Mouse (Mus musculus) brown adipose tissue, adult 24 weeks (tissue): Measurements from ENCODE around the gene Vmn1r100. TPM values are rescaled to one million over a fixed set of nuclear protein-coding genes. Genes with fewer than 3 reads are reported as not detected.
"Not testable (repeated sequence)": the region's sequence is repeated elsewhere in the genome, so short reads cannot be mapped to it uniquely, and the experiment has no call there.

Experiments used
- H3K27ac ChIP-seq: fragments of 200-500 bp; replicated peaks from 2 replicates; pipeline ENCODE4 v1.5.1; 2012; ENCODE audit warnings: low read depth, mild to moderate bottlenecking, low read length
- H3K4me1 ChIP-seq: fragments of 200-500 bp; 2 replicates; pipeline ENCODE4 v1.6.1; 2012; ENCODE audit warnings: low read length, mixed read lengths; ENCODE audit not compliant: control insufficient read depth, insufficient read depth, insufficient read length
- H3K4me3 ChIP-seq: fragments of 200-500 bp; 2 replicates; pipeline ENCODE4 v1.5.1; 2012; ENCODE audit warnings: low read depth, mild to moderate bottlenecking, low read length, moderate library complexity; ENCODE audit not compliant: insufficient read depth
- polyA plus RNA-seq: library from polyadenylated mRNA; stranded (reverse); fragments of >200 nt; gene quantifications from 2 replicates; pipeline ENCODE4 v1.2.4, GENCODE M21; 2012; ENCODE audit not compliant: missing spikeins, insufficient read depth, insufficient read length

Vmn1r100 gene
- polyA plus RNA-seq, result not detected in 2 replicates

DNA sequence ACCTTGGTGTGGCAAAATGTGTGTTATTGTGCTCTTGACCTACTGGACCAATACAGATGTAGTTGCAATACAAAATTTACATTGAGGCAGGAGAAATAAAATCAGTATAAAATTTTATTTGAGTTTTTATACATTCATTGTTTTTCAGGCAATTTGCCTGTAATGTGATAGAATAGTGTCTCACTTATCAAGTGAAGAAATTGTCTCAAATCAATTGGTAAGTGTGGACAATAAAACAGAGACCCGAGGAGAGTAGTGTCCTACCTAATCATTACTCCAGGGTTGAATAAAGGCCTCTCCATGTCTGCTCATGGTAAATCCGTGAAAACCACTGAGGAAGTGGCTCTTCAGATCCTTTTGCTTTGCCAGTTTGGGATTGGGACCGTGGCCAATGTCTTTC, at the start of gene Vmn1r100:
Gene Vmn1r100 (plus strand): TSS at position 301 of the 400 bp plus-strand sequence.
- not testable (repeated sequence) for H3K4me1 ChIP-seq, H3K27ac ChIP-seq, H3K4me3 ChIP-seq

DNA sequence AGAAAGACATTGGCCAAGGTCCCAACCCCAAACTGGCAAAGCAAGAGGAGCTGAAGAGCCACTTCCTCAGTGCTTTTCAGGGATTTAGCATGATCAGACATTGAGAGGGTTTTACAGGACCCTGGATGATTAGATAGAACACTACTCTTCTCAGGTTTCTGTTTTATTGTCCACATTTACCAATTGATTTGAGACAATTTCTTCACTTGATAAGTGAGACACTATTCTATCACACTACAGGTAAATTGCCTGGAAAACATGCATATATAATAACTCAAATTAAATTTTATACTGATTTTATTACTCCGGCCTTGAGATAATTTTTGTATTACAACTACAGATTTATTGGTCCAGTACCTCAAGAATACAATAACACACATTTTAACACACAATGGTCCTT, 42.4 kb upstream of the Vmn1r100 start, which contains the start of gene Gm5728:
Gene Gm5728 (minus strand): TSS at position 101 of the 400 bp plus-strand sequence.
- H3K4me3 ChIP-seq, H3K4me1 ChIP-seq, H3K27ac ChIP-seq: not testable (repeated sequence)

DNA sequence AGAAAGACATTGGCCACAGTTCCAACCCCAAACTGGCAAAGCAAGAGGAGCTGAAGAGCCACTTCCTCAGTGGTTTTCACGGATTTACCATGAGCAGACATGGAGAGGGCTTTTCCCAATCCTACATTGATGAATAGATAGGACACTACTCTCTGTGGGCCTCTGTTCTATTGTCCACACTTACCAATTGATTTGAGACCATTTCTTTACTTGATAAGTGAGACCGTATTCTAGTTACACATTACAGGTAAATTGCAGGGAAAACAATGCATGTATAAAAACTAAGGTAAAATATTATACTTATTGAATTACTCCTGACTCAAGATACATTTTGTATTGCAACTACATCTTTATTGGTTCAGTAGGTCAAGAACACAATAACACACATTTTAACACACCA, 24.8 kb downstream of the Vmn1r100 start, which contains the start of gene Vmn1r101:
Gene Vmn1r101 (minus strand): TSS at position 101 of the 400 bp plus-strand sequence.
- H3K27ac ChIP-seq, H3K4me1 ChIP-seq, H3K4me3 ChIP-seq: not testable (repeated sequence)

Other genes starting within 250 kb of the Vmn1r100 start
- not detected in 2 replicates for gene Vmn1r94, start 249.6 kb upstream of the Vmn1r100 start, polyA plus RNA-seq
- not detected in 2 replicates for gene Vmn1r95, start 224.2 kb upstream of the Vmn1r100 start, polyA plus RNA-seq
- gene Gm6164, start 212.3 kb upstream of the Vmn1r100 start, polyA plus RNA-seq, result not detected in 2 replicates
- not detected in 2 replicates for gene Gm4498, start 184.1 kb upstream of the Vmn1r100 start, polyA plus RNA-seq
- not detected in 2 replicates for gene Gm5890, start 155.1 kb upstream of the Vmn1r100 start, polyA plus RNA-seq
- gene Gm4133, start 83.9 kb upstream of the Vmn1r100 start, polyA plus RNA-seq, result not detected in 2 replicates
- not detected in 2 replicates for gene Gm5728, start 42.5 kb upstream of the Vmn1r100 start, polyA plus RNA-seq
- not detected in 2 replicates for gene Vmn1r101, start 24.7 kb downstream of the Vmn1r100 start, polyA plus RNA-seq
- gene Gm10670, start 57.0 kb downstream of the Vmn1r100 start, polyA plus RNA-seq, result not detected in 2 replicates
- gene Vmn1r103, start 92.6 kb downstream of the Vmn1r100 start, polyA plus RNA-seq, result not detected in 2 replicates
- gene Vmn1r104, start 115.9 kb downstream of the Vmn1r100 start, polyA plus RNA-seq, result not detected in 2 replicates
- not detected in 2 replicates for gene Gm5726, start 127.8 kb downstream of the Vmn1r100 start, polyA plus RNA-seq
- not detected in 2 replicates for gene Gm4141, start 158.3 kb downstream of the Vmn1r100 start, polyA plus RNA-seq
- gene Gm4513, start 181.1 kb downstream of the Vmn1r100 start, polyA plus RNA-seq, result not detected in 2 replicates